Mouse (Mus musculus) B cell, adult (primary cell): ENCODE data around the gene Zfp992. TPM values are rescaled to one million over a fixed set of nuclear protein-coding genes. Genes with fewer than 3 reads are reported as not detected.

Experiments
- total RNA-seq: library from RNA; stranded (reverse); gene quantifications from 4 replicates; pipeline ENCODE4 v1.2.4, GENCODE M21; 2023; ENCODE audit not compliant: inconsistent age

Gene Zfp992
- 5.2 to 6.2 TPM (median 6.0 TPM) in 4 replicates for total RNA-seq

GRCm38 (mm10) chr4:146448950-146449349 lies at the start of gene Zfp992:
Gene Zfp992 (plus strand): TSS chr4:146449023.

GRCm38 (mm10) chr4:146501727-146502126 lies 52.9 kb downstream of the Zfp992 start, which contains the start of gene Zfp981:
Gene Zfp981 (plus strand): TSS chr4:146502027.

Other genes with a start within 250 kb of the Zfp992 start
- 1.8 to 2.7 TPM (median 2.2 TPM) in 4 replicates for gene Zfp981, start 53.0 kb downstream of the Zfp992 start, total RNA-seq
- gene Zfp993, start 161.9 kb downstream of the Zfp992 start, total RNA-seq: 2.1 to 4.7 TPM (median 3.2 TPM) in 4 replicates